Mouse (Mus musculus): Measurements from ENCODE around the gene Pik3c2b.
"Not testable (repeated sequence)": the region's sequence is repeated elsewhere in the genome, so short reads cannot be mapped to it uniquely, and the experiment has no call there.

Pik3c2b gene

GRCm38 (mm10) chr1:133033316-133034090 is 12.0 kb upstream of the Pik3c2b start:
- DNase-seq (ENCODE audit: low spot score), result peak; percentile 94

- peak; percentile 83 for DNase-seq (ENCODE audit: low spot score)
These were observed 11.4 kb upstream of the Pik3c2b start for GRCm38 (mm10) chr1:133034091-133034460.

DNA sequence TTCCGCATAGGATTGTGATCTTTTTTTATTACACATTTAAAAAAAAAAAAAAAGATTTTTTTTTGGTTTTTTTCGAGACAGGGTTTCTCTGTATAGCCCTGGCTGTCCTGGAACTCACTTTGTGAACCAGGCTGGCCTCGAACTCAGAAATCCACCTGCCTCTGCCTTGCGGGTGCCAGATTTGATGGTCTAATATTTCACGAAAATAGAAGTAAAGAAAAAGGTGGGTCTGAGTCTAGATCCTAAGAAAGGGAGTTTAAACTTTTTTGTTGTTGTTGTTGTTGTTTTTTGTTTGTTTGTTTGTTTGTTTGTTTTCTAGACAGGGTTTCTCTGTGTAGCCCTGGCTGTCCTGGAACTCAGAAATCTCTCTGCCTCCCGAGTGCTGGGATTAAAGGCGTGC is 10.8 kb upstream of the Pik3c2b start:
- DNase-seq (ENCODE audit: low spot score), result not testable (repeated sequence)

DNA sequence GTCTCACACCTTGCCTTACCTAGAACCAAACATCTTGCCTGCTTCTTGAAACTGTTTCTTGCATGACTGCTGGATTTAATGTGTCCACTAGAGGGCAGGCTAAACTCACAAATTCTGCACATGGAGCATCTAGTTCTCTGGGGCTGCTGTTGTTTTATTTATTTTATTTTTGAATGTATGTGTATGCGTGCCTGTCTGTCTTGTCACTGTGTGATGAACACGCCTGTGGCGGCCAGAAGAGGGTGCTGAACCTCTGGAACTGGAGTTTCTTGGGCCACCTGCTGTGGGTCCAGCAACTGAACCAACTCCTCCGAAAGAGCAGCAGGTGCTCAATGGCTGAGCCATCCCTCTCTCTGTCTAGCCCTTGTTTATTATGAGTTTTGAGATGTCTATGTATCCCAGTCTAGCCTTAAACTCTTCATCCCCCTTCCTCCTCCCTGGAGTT is 5.9 kb upstream of the Pik3c2b start:
- DNase-seq (ENCODE audit: low spot score), result peak; percentile 85

DNA sequence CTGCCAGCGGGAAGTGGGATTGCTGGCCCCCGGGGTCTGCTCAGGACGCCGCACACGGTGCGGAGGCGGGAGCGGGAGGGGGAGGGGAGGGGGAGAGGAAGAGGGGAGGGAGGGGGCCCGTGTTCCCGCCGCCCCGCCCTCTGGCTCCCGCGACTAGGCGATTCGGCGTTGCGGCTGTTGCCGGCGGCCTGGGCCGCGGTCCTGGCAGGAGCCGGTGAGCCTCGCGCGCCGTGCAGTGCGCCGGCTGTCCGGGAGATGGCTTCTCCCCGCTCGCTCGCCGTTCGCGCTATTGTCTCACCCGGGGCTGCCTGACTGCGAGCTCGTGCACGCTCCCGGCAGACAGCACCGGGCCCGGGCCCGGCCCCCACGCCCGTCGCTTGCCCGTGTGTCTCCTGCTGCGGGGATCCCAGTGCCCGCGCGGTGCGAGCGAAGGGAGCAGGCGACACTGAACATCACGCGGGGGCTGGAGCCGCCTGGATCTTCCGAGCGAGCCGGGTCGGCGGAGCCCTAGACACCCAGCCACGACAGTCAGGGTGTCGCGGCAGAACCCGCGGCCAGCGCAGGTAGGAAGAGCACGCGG is 484 bp downstream of the Pik3c2b start:
- DNase-seq (ENCODE audit: low spot score), result peak; percentile 84

GRCm38 (mm10) chr1:133046441-133046931 is 1.0 kb downstream of the Pik3c2b start:
- DNase-seq (ENCODE audit: low spot score), result peak; percentile 70

DNA sequence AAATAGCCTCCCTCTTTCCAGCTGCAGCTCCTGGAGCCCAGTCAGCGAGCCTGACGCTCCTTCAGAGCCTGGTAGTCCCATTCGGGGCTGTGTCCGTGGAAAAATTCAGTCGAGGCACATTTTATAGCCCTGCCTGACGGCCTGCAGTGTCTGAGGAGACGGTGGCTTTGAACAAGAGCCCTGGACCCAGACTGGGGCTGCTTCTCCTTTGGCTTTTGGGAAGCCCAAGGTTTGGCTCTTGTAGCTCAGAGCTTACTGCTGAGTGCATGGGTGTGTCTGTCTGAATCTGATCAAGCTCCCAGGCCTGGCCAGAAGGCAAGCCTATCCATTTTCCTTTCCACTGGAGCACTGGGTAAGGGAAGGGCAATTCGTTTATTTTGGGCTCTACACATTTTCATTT is 2.1 kb downstream of the Pik3c2b start:
- no peak for DNase-seq (ENCODE audit: low spot score)

GRCm38 (mm10) chr1:133048690-133049089 is 3.2 kb downstream of the Pik3c2b start:
- DNase-seq (ENCODE audit: low spot score), result no peak

- no peak for DNase-seq (ENCODE audit: low spot score)
These were observed 4.5 kb downstream of the Pik3c2b start for GRCm38 (mm10) chr1:133050001-133050431.

GRCm38 (mm10) chr1:133051829-133052228 is 6.4 kb downstream of the Pik3c2b start:
- no peak for DNase-seq (ENCODE audit: low spot score)

DNA sequence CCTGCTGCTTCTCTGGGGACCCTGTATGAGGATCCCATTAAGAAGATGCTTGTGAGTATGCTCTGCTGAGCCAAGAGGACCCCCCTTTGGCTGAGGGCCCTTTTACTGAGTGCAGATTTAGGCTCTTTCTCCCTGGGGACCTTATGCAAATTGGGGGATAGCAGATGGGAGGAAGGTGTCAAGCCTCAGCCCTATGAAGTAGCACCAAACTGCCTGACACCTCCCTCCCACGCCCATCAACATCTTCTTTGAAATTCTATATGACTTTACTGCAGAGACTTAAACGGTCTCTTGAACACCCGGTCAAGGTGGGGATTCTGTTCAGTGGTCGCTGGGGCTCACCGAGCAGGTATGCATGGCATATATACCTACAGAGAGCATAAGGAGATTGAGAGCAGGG is 7.6 kb downstream of the Pik3c2b start:
- DNase-seq (ENCODE audit: low spot score), result no peak

DNA sequence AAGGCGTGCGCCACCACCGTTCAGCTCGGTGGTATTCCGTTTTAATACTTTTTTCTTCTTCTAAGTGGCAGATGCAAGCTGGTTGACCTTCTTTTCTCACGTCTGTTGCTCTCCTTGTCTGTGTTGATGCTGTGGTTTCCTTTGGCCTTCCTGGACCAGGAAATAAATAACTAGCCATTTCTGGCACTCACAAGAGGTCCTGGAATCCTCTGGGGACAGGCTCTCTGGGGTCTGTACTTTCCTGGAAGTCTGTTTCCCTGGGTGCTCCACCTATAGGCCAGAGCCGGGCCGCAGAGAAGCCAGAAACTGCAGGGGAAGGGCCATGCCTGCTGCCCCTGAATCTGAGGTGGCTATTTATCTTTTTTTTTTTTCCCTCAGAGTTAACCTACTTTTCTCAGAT is 8.9 kb downstream of the Pik3c2b start:
- DNase-seq (ENCODE audit: low spot score), result no peak

- DNase-seq (ENCODE audit: low spot score), result peak; percentile 61
These were observed 12.0 kb downstream of the Pik3c2b start for GRCm38 (mm10) chr1:133057345-133058034.

GRCm38 (mm10) chr1:133059592-133059991 is 14.1 kb downstream of the Pik3c2b start:
- DNase-seq (ENCODE audit: low spot score), result no peak

DNA sequence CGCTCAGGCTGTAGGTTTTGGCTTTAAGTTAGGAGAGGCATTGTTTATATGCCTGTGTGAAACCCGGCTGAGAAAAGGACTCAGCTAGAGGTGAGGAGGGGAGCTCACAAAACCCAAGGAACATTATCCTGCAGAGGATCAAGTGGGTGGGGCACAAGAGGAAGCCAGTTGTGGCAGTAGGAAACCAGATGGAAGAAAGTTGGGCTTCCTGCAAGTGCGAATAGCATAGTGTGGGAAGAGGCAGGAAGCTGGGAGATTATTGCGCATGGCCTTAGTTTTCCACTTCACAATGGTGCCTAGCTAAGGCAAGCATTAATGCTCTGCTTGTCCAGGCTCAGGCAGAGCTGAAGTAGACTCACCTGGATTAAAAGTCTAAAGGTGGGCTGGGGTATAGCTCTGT is 15.2 kb downstream of the Pik3c2b start:
- no peak for DNase-seq (ENCODE audit: low spot score)

GRCm38 (mm10) chr1:133063164-133063563 is 17.7 kb downstream of the Pik3c2b start:
- DNase-seq (ENCODE audit: low spot score), result no peak

GRCm38 (mm10) chr1:133068268-133068667 is 22.8 kb downstream of the Pik3c2b start:
- DNase-seq (ENCODE audit: low spot score), result no peak

DNA sequence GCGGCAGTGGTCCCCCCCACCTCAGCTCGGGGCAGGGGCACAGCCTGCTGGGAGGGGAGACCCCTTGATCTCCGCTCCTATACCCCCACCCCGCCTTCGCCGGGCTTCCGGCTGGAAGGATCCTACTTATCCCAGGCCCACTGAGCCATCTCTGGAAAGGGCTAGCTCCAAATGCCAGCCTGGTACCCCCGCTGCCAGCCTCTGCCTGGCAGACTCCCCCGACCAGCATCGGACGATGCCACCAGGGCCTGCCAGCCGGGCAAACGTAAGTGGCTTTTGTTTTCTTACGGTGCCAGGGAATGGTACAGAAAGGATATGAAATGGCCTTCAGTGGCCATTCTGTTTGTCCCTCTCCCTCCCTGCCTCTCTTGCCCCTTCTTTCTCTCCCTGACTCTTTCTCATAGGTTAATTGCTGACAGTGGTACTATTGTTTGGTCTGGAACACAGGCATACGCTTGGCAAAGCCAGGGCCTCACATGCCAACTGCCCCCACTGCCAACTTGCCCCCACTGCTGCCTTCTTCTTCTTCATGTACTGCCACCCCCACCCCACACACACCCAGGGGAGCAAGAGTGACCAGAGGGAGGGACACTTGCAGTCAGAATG is 23.3 kb downstream of the Pik3c2b start:
- no peak for DNase-seq (ENCODE audit: low spot score)

DNA sequence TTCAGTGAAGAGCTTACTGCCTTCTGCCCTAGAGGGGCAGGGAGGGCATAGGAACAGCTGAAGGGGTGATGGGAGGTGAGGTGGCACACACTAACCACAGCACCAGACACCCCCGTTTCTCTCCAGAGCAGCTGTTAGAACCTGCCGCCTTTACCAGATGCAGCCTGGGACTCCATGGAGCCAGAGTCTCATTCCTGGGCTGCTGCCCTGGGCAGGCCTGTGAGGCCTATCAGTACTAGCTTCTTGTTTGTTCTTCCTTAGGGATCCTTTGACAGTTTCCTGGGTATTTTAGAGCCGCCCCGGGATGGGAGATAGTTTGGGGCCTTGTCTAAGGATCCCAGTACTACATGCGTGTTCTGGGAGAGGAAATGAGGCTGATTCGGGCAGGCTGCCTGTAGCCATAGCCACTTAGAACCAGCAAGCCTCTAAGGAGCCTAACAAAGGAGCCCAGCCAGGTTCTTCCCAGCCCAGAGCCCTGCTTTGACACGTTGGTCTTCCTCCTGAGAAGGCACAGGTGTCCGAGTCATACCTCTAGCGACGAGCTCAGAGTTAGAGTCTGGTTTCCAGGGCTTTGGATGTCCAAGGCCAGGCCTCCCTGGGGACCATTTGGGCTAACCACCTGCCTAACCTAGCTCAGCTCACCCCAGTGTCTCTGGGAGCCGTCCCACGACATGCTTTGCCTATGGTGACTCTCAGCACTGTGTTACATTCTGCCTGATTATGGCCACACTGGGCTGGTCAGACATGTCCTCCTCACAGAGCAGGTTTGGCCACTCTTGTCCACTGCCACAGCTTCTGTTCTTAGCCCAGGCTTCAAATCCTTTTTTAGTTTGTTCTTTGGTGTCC is 24.0 kb downstream of the Pik3c2b start:
- DNase-seq (ENCODE audit: low spot score), result no peak

DNA sequence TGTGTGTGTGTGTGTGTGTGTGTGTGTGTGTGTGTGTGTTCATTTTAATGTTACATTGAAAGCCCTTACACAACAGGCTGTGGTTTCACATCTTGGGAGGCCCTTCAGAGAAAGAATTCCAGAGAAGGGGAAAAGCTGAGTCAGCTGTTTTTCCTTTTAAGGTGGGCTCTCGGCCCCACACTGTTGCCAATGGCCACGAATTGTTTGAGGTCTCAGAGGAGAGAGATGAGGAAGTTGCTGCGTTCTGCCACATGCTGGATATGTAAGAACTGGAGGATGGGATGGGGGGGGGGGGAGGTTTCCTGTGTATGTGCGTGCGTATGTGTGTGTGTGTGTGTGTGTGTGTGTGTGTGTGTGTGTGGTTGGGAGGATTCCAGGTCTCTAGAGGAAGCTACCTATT is 24.7 kb downstream of the Pik3c2b start:
- no peak for DNase-seq (ENCODE audit: low spot score)

- no peak for DNase-seq (ENCODE audit: low spot score)
These were observed 26.4 kb downstream of the Pik3c2b start for GRCm38 (mm10) chr1:133071666-133072381.

Data from MN1 (cell line).